Mouse (Mus musculus) B cell, adult 2 months (primary cell): ENCODE results near the gene Pdcd5.

Source experiments
- DNase-seq, 2 experiments: peaks; one replicate each; pipeline ENCODE4 v3.0.0; 2022

Gene Pdcd5

GRCm38 (mm10) chr7:35640072-35640471 lies 7.2 kb downstream of the Pdcd5 start:
- DNase-seq: no peak

GRCm38 (mm10) chr7:35636874-35637273 lies 10.4 kb downstream of the Pdcd5 start:
- no peak for DNase-seq

GRCm38 (mm10) chr7:35636229-35636628 lies 11.1 kb downstream of the Pdcd5 start:
- DNase-seq: peak; percentile 42 to 47

- peak; percentile 68 to 73 for DNase-seq
These were observed 18.8 kb downstream of the Pdcd5 start for GRCm38 (mm10) chr7:35628496-35628895.

GRCm38 (mm10) chr7:35627371-35627770 lies 19.9 kb downstream of the Pdcd5 start:
- DNase-seq: no peak

- no peak for DNase-seq
These were observed 21.3 kb downstream of the Pdcd5 start for GRCm38 (mm10) chr7:35626038-35626437.

- no peak for DNase-seq
These were observed 24.7 kb downstream of the Pdcd5 start for GRCm38 (mm10) chr7:35622626-35623025.

- no peak for DNase-seq
These were observed 29.8 kb downstream of the Pdcd5 start for GRCm38 (mm10) chr7:35617513-35617912.

GRCm38 (mm10) chr7:35609245-35609644 lies 38.1 kb downstream of the Pdcd5 start:
- no peak for DNase-seq

- DNase-seq: no peak
These were observed 40.5 kb downstream of the Pdcd5 start for GRCm38 (mm10) chr7:35606816-35607215.

GRCm38 (mm10) chr7:35602766-35603165 lies 44.6 kb downstream of the Pdcd5 start:
- no peak for DNase-seq

- DNase-seq: no peak
These were observed 46.2 kb downstream of the Pdcd5 start for GRCm38 (mm10) chr7:35601106-35601505.

- no peak for DNase-seq
These were observed 47.3 kb downstream of the Pdcd5 start for GRCm38 (mm10) chr7:35600031-35600430.

- no peak for DNase-seq
These were observed 47.8 kb downstream of the Pdcd5 start for GRCm38 (mm10) chr7:35599492-35599891.

GRCm38 (mm10) chr7:35594311-35594710 lies 53.0 kb downstream of the Pdcd5 start:
- DNase-seq: no peak
